Mouse (Mus musculus) megakaryocyte, embryonic 14.5 days (primary cell): ENCODE data around the gene Prkacb.

ENCODE experiments used
- FLI1 ChIP-seq: IDR thresholded peaks from 2 replicates; pipeline ENCODE4 v1.6.1; 2012; ENCODE audit warnings: low read length, inconsistent platforms, mixed read lengths
- GATA1 ChIP-seq: IDR thresholded peaks from 3 replicates; pipeline ENCODE4 v1.6.1; 2012; ENCODE audit warnings: mixed read lengths, low read length, inconsistent platforms, borderline replicate concordance

- no peak for TF ChIP-seq FLI1
- no peak for TF ChIP-seq GATA1
These were observed 29.1 kb downstream of the Prkacb start for GRCm38 (mm10) chr3:146783645-146784225.
